Mouse (Mus musculus) neural tube, embryonic 13.5 days (tissue): Measurements from ENCODE around the gene Erlec1. TPM values are rescaled to one million over a fixed set of nuclear protein-coding genes. Genes with fewer than 3 reads are reported as not detected.
A peak's percentile ranks its signal among the peaks of the same experiment; 100 is the strongest.

Experiments
- ATAC-seq: fragments of 200-750 bp; cut with Nextera tagmentation; 2 replicates; pipeline ENCODE4 v1.8.0; 2017; ENCODE audit warnings: low read depth, mild to moderate bottlenecking, moderate TSS enrichment, moderate library complexity
- H3K27ac ChIP-seq: fragments of 300-500 bp; sonication (generic); replicated peaks from 2 replicates; pipeline ENCODE4 v1.5.1; 2015; ENCODE audit warnings: moderate library complexity, mild to moderate bottlenecking, inconsistent platforms
- H3K27me3 ChIP-seq: fragments of 300-500 bp; sonication (generic); 2 replicates; pipeline ENCODE4 v1.6.1; 2015; ENCODE audit warnings: mild to moderate bottlenecking, inconsistent platforms
- H3K36me3 ChIP-seq: fragments of 300-500 bp; sonication (generic); 2 replicates; pipeline ENCODE4 v1.6.1; 2015; ENCODE audit warnings: mild to moderate bottlenecking, inconsistent platforms
- H3K4me1 ChIP-seq: fragments of 300-500 bp; sonication (generic); replicated peaks from 2 replicates; pipeline ENCODE4 v1.6.1; 2015; ENCODE audit warnings: inconsistent platforms
- H3K4me2 ChIP-seq: fragments of 300-500 bp; sonication (generic); 2 replicates; pipeline ENCODE4 v1.6.1; 2015; ENCODE audit warnings: inconsistent platforms, mild to moderate bottlenecking, moderate library complexity
- H3K4me3 ChIP-seq: fragments of 300-500 bp; sonication (generic); 2 replicates; pipeline ENCODE4 v1.5.1; 2015; ENCODE audit warnings: mild to moderate bottlenecking, inconsistent platforms
- H3K9ac ChIP-seq: fragments of 300-500 bp; sonication (generic); 2 replicates; pipeline ENCODE4 v1.6.1; 2015; ENCODE audit warnings: moderate library complexity, mild to moderate bottlenecking, inconsistent platforms
- H3K9me3 ChIP-seq: fragments of 300-500 bp; sonication (generic); 2 replicates; pipeline ENCODE4 v1.6.1; 2016; ENCODE audit warnings: inconsistent platforms
- WGBS: fragments of 180-500 bp; shearing (Covaris S2); methylation state at CpG from one replicate; pipeline ENCODE4 v1.1.7; 2015; 5-methylcytosine and 5-hydroxymethylcytosine counted together
- polyA plus RNA-seq: library from polyadenylated mRNA; unstranded; fragments of >200 nt; fragmentation: Nextera tagmentation; extraction: Ambion mirVana; gene quantifications from 2 replicates; pipeline ENCODE4 v1.2.1, GENCODE M21; 2015

Gene Erlec1
- 12.0 and 12.6 TPM in 2 replicates for polyA plus RNA-seq

DNA sequence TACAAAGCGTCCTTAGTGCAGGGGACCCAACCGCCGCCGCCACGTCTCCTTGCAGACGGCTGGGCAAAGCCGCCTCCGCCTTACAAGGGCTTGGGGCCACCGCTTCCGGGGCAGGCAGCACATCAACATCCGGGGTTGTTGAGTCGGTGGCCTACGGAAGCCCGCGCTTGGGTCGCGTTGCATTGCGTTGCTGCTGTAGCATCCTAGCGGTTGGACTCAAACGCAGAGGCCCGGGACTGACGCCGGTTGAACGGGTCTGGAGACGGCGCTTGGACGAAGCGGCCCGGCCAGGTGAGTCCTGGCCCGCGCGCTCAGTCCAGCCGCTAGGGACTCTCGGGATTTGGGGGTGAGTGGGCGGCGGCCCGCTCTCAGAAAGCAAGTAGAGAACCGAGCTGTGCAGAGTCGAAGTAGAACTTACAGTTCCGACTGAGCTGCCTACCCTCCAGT lies at the start of gene Erlec1:
TSS of gene Erlec1 (minus strand) at position 57 of the 447 bp plus-strand sequence.
- under 1% methylated on average over 40 of the region's 40 CpGs for WGBS
- Histone ChIP-seq H3K27ac (peak within 1 kb of the TSS; percentile 88), H3K36me3 (peaks cover 33% of the 10 kb centered on the region), H3K9me3 (peaks cover 19% of the 10 kb centered on the region), H3K4me3 (peak within 1 kb of the TSS; percentile 87), H3K4me2 (peak within 1 kb of the TSS; percentile 79), H3K27me3 (no peaks in the 10 kb centered on the region), H3K4me1 (peaks cover 17% of the 10 kb centered on the region), H3K9ac (peak within 1 kb of the TSS; percentile 92)
- ATAC-seq, result peak; percentile 99

DNA sequence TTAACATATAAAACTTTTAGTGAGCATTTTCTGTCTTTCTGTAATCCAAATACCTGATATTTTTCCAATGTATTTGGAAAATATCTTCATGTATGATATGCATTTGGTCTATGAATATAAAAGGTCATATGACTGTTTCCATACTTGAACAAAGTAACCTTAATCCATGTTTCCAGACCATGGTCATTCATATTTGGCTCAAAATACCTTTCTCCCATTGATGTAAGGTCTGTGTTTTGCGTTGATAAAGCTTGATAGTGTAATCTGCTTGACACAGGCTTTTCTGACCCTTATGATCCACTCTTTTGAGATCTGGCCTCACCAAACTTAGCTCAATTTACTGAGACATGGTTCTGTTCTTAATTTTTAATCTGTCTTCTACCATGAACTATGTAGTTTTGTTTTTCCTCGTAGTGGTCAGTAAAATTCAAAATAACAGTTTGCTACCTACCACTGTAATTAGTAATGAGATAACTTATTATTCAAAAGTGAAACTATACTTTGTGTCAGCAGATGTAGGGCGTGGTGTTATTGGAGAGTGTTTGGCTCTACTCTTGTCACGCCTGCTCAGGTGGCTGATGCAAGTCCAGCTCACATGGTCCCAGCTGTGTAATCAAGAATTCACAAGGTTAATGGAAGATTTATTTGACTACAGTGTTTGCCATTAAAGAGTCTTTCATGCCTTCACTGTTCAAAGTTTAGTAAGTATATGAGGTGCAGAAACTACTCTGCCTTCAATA lies 47.2 kb upstream of the Erlec1 start:
- Histone ChIP-seq H3K4me2 (no peak overlapping the region), H3K4me3 (no peak overlapping the region), H3K9me3 (no peaks in the 10 kb centered on the region), H3K4me1 (no peaks in the 10 kb centered on the region), H3K36me3 (0 out of 2 replicates have a peak, but pooled peaks cover 4% of the 10 kb centered on the region), H3K27me3 (no peaks in the 10 kb centered on the region), H3K27ac (no peak overlapping the region), H3K9ac (no peak overlapping the region)
- 90% methylated on average over 4 of the region's 4 CpGs for WGBS
- no peak for ATAC-seq

DNA sequence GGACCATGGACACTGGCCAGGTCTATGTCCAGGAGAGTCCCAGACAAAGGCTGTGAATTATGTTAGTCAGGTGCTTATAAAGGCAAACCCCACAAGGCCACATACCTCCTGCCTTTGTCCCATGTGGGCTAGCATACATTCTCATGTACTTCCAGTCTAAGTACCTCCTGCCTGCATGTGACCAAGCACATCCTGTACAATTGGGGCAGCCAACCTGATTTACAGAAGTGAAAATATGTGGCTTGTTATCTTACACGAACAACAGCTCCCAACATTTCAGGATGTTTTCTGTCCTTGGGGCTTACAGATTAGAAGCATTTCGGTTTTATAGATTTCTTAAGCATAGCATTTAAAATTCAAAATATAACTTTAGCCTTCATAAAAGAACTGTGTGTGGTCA lies 45.9 kb upstream of the Erlec1 start:
- Histone ChIP-seq H3K4me3 (no peak overlapping the region), H3K9me3 (no peaks in the 10 kb centered on the region), H3K9ac (no peak overlapping the region), H3K27me3 (no peaks in the 10 kb centered on the region), H3K4me2 (no peak overlapping the region), H3K36me3 (no peaks in the 10 kb centered on the region), H3K27ac (no peak overlapping the region), H3K4me1 (no peaks in the 10 kb centered on the region)
- no peak for ATAC-seq
- WGBS, result 93% methylated on average over 2 of the region's 2 CpGs

DNA sequence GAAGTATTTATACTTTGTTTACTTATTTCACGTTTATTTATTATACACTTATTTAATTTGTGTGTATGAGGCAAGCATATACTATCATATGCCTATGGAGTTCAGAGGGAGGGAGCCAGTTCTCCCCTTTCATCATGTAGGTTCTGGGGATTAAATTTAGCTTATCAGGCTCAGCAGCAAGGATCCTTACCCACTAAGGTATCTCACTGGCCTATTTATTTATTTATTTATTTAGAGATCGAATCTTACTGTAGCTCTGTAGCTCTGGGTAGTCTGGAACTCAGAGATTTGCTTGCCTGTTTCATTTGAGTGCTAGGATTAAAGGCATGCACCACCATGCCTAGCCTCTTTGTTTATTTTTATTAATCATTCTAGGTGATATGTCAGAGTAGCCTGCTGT lies 44.6 kb upstream of the Erlec1 start:
- Histone ChIP-seq H3K9me3 (no peaks in the 10 kb centered on the region), H3K4me1 (no peaks in the 10 kb centered on the region), H3K27me3 (no peaks in the 10 kb centered on the region), H3K4me3 (no peak overlapping the region), H3K36me3 (no peaks in the 10 kb centered on the region), H3K27ac (no peak overlapping the region), H3K4me2 (no peak overlapping the region), H3K9ac (no peak overlapping the region)
- no peak for ATAC-seq
- WGBS, result 82% methylated on average over 2 of the region's 2 CpGs

DNA sequence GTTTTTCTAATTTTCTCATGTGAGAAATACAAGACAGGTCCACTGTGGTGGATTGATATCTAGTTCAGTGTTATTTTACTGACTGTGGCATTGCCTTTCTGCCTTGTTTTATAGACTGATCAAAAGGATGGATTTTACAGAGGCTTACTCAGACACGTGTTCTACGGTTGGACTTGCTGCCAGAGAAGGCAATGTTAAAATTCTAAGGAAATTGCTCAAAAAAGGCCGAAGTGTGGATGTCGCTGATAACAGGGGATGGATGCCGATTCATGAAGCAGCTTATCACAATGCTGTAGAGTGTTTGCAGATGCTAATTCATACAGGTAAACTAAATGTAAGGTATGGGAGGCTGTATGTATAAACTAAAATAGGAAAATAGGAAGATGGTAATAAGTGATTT lies 44.1 kb upstream of the Erlec1 start:
- no peaks in the 10 kb centered on the region for H3K36me3 ChIP-seq

DNA sequence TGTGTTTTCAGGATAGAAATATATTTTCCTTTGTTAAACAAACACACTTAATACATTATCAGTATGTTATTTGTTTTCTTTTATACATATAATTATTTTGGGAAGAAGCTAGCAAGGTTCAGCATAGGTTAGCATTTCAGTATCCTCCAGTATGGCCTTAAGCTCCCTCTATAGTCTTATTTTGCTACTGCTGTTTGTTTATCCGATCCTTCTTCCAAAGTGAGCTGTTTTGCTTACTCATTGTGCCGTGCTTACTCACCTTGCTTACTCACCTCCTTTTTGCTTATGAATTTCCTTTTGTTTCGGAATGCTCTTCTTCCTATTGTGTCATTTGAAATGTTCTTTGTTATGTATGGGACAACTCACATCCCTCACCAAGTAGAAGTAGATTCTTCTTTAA lies 42.5 kb upstream of the Erlec1 start:
- H3K4me2 ChIP-seq, result no peak overlapping the region
- no peak overlapping the region for H3K27ac ChIP-seq
- 86% methylated on average over 3 of the region's 3 CpGs for WGBS
- no peaks in the 10 kb centered on the region for H3K36me3 ChIP-seq
- H3K9ac ChIP-seq, result no peak overlapping the region
- H3K4me3 ChIP-seq, result no peak overlapping the region
- H3K27me3 ChIP-seq, result no peaks in the 10 kb centered on the region
- no peaks in the 10 kb centered on the region for H3K4me1 ChIP-seq
- ATAC-seq, result no peak
- H3K9me3 ChIP-seq, result no peaks in the 10 kb centered on the region

More for the DNA sequence above, 44.1 kb upstream of the Erlec1 start:
- Histone ChIP-seq H3K27me3 (no peaks in the 10 kb centered on the region), H3K4me2 (no peak overlapping the region), H3K9ac (no peak overlapping the region), H3K9me3 (no peaks in the 10 kb centered on the region), H3K4me1 (no peaks in the 10 kb centered on the region), H3K4me3 (no peak overlapping the region), H3K27ac (no peak overlapping the region)
- 97% methylated on average over 5 of the region's 5 CpGs for WGBS
- ATAC-seq, result no peak

DNA sequence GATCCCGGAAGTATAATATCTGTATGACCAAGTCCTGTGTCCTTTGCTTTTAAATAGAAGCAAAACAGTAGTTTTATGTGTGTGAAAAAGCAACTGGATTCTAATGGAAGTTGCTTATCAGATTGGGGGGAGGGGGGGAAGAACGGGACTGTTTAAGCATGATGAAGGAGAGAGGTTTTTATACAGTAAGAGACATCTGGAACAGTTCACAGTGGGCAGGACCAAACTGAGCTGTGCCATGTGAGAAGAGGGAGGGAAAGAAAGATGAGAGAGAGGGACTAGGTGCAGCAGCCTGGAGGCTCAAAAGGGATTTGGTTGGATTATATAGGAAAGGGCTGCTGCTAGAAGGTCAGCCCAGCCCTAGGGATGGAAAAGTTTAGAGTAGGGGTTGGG lies 32.5 kb upstream of the Erlec1 start:
- H3K4me2 ChIP-seq, result peak overlapping the region; percentile 74
- peaks cover 14% of the 10 kb centered on the region for H3K4me1 ChIP-seq
- ATAC-seq, result peak; percentile 88
- peak overlapping the region; percentile 61 for H3K4me3 ChIP-seq
- H3K9me3 ChIP-seq, result no peaks in the 10 kb centered on the region
- 10% methylated on average over 2 of the region's 2 CpGs for WGBS
- H3K36me3 ChIP-seq, result no peaks in the 10 kb centered on the region
- peak overlapping the region; percentile 80 for H3K9ac ChIP-seq
- H3K27ac ChIP-seq, result peak overlapping the region; percentile 62
- H3K27me3 ChIP-seq, result no peaks in the 10 kb centered on the region

DNA sequence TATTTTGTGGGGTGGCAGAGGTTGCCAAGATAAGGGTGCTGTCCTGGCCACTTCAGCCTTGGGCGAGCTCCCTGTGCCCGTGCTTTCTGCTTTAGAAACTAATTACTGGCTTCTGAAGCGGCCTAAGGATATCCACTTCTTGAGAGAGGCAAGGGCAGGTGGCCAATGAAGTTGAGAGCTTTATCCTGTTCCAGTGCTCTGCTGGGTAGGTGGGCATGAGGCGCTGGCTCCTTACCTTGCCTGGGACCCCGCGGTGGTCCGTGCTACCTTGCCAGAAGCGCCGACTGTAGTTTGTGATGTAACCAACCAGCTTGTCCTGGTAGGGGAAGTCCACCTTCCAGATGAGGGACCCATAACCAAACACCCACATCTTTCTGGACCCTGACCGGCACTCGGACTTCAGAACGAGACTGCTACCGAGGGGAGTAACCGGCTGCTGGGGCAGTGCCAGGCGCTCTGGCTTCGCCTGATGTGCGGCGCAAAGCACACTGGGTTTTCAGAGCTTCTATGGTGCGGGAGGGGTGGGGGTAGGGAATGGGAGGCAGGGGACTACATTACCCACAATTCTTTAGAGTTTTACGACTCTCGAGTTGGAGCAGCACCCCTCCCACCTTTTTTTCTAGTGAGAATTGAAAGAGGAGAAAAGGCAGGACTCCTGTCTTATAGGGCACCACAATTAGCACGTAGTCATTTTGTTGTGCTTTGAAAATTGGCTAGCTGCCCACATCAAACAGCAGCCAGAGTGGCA lies 31.9 kb upstream of the Erlec1 start, which contains the start of gene Chac2:
TSS of gene Chac2 (minus strand) at position 474 of the 748 bp plus-strand sequence.
- Histone ChIP-seq H3K9me3 (no peaks in the 10 kb centered on the region), H3K27ac (peak within 1 kb of the TSS; percentile 62), H3K36me3 (no peaks in the 10 kb centered on the region), H3K4me1 (peaks cover 14% of the 10 kb centered on the region), H3K9ac (peak within 1 kb of the TSS; percentile 80), H3K27me3 (no peaks in the 10 kb centered on the region), H3K4me2 (peak within 1 kb of the TSS; percentile 74), H3K4me3 (peak within 1 kb of the TSS; percentile 61)
- ATAC-seq, result peak; percentile 100
- WGBS, result 2% methylated on average over 22 of the region's 22 CpGs

DNA sequence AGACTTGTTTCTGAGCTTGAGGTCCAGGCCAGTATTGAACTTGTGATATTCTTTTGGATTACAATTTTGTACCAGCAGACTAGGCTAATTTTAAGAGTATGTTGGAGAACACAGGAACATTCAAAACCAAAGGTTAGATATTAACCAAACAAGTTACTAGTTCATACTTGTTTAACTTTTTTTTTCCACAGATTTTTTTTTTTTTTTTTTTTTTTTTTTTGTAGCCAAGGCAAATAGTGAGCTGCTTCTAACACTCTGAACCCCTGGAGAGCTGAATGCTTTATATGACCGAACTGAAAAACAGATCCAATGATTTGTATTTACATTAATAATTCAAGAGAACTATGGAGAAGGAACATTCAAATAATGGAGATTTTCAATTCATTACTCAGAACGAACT lies 31.1 kb upstream of the Erlec1 start:
- peak overlapping the region; percentile 74 for H3K4me2 ChIP-seq
- H3K9me3 ChIP-seq, result no peaks in the 10 kb centered on the region
- H3K9ac ChIP-seq, result no peak overlapping the region
- H3K4me3 ChIP-seq, result peak overlapping the region; percentile 61; the same call in 1 of the 2 replicates
- no peaks in the 10 kb centered on the region for H3K36me3 ChIP-seq
- H3K27me3 ChIP-seq, result no peaks in the 10 kb centered on the region
- H3K27ac ChIP-seq, result no peak overlapping the region
- 37% methylated on average over 2 of the region's 2 CpGs for WGBS
- no peak for ATAC-seq
- H3K4me1 ChIP-seq, result peaks cover 14% of the 10 kb centered on the region

DNA sequence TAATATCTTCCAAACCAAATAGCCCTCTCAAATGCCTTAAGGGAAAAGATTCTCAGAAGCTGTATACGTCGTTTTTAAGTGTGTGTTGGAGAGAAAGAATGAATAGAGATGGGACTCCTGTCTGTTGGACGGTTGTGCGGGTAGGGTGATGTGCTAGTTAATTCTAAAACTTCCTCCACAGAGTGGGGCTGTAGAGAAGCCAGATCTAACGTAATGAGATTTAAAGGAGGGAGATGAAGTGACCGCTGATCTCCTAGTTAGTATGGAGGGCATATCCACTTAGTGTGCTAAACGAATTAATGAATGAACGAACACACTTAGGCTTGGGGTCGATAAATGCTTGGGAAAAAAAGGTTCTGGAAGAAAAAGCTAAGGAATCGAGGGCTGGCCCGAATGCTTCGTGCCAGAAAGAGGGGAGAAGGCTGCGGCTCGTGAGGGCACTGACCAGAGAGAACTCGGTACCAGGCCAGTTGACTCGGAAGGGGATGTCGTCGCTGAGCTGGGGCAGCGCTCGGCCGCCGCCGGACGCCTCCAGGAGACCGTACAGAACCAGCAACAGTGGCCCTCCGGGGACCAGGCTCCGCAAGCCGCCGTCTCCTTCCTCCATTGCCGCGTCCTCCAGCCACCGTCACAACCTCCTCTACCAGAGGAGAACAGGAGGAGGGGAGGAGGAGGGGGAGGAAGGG lies 523 bp downstream of the Erlec1 start:
- 1% methylated on average over 18 of the region's 32 CpGs for WGBS

DNA sequence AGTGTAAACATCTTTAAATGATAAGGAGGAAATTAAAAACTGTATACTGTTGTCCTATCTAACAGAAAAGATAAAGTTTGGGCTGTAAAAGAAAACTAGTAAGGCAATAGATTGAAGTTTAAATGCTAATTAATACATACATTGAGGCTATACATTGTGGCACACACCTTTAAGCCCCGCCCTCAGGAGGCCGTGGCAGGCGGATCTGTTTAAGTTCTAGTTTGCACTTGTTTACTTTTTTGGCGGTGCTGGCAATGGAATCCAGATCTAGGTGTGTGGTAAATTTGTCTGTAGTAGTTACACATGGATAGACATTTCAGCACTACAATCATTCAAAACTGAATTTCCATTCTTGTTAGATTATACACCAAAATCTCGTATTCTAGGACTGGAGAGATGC lies 1.3 kb downstream of the Erlec1 start:
- WGBS, result 77% methylated on average over 5 of the region's 5 CpGs
- ATAC-seq, result no peak
- H3K9ac ChIP-seq, result peak overlapping the region; percentile 92
- no peaks in the 10 kb centered on the region for H3K27me3 ChIP-seq
- H3K4me3 ChIP-seq, result peak overlapping the region; percentile 87
- H3K9me3 ChIP-seq, result peaks cover 12% of the 10 kb centered on the region
- H3K4me2 ChIP-seq, result peak overlapping the region; percentile 61
- peaks cover 17% of the 10 kb centered on the region for H3K4me1 ChIP-seq
- H3K36me3 ChIP-seq, result peaks cover 46% of the 10 kb centered on the region
- no peak overlapping the region for H3K27ac ChIP-seq

More for the DNA sequence above, 523 bp downstream of the Erlec1 start:
- Histone ChIP-seq H3K27me3 (no peaks in the 10 kb centered on the region), H3K9me3 (peaks cover 16% of the 10 kb centered on the region), H3K9ac (peak overlapping the region; percentile 92), H3K4me1 (peaks cover 17% of the 10 kb centered on the region), H3K36me3 (peaks cover 40% of the 10 kb centered on the region), H3K27ac (peak overlapping the region; percentile 88), H3K4me3 (peak overlapping the region; percentile 87), H3K4me2 (peak overlapping the region; percentile 61)
- peak; percentile 94 for ATAC-seq

DNA sequence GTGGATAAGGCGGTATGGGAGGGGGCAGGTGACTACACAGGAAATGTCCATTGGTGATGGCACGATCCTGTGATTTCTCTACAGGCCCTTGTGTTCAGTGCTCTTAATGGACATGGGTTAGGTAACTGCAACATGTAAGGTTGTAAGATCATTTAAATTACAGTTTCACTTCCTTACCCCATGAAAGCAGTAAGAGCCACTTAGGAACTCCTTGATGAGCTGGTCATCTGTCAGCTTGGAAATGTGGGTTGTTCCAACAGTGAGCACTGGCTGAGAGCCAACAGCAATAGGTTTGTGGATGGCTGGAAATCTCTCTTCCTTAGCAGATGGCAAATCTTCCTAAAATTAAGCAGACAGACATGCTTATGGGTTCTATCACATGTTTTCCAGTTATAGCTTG lies 10.6 kb downstream of the Erlec1 start:
- no peak for ATAC-seq
- Histone ChIP-seq H3K9me3 (no peaks in the 10 kb centered on the region), H3K27ac (no peak overlapping the region), H3K4me3 (no peak overlapping the region), H3K27me3 (no peaks in the 10 kb centered on the region), H3K4me2 (no peak overlapping the region), H3K4me1 (no peaks in the 10 kb centered on the region), H3K36me3 (peaks cover 71% of the 10 kb centered on the region), H3K9ac (no peak overlapping the region)
- WGBS, result 94% methylated on average over 2 of the region's 2 CpGs
